Mouse (Mus musculus) erythroblast, embryonic 14.5 days (primary cell): ENCODE results near the gene Vpreb1.

Source experiments
- GATA1 ChIP-seq: IDR thresholded peaks from 2 replicates; pipeline ENCODE4 v1.6.1; 2012; ENCODE audit warnings: low read length, inconsistent platforms, mixed read lengths
- TAL1 ChIP-seq: IDR thresholded peaks from 3 replicates; pipeline ENCODE4 v1.6.1; 2012; ENCODE audit warnings: low read length, inconsistent platforms, mixed read lengths

GRCm38 (mm10) chr16:16856731-16857476 is 13.7 kb downstream of the Vpreb1 start:
- TF ChIP-seq GATA1 (no peak), TAL1 (no peak)
